Mouse (Mus musculus): ENCODE data around the gene A730061H03Rik.

DNA sequence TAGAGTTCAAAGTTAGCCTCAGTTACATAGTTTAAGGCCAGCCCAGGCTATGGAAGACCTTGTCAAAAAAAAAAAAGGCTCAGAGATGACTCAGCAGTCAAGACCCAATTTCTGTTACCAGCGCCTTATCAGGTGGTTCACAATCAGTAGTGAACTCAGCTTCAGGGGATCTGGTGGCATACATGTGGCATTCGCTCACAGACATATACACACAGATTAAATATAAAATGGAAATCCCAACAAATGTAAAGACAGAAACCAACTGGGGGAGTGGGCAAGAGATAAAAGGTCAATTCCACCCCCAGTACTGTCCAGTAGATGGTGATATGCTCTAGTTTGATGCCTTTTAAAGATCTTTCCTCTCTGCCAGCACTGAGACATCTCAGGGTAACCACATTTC lies 25.9 kb upstream of the A730061H03Rik start:
- no peak for TF ChIP-seq POLR2A (IDR thresholded peaks at IDR 0.05; ENCODE audit: low read depth, low read length)
- no peak for TF ChIP-seq CTCF (IDR thresholded peaks at IDR 0.05; ENCODE audit: borderline replicate concordance, insufficient read depth, low read length)

Data from embryonic fibroblast, embryonic 13.5 days (primary cell).